Mouse (Mus musculus): ENCODE results near the gene Sgcb.

GRCm38 (mm10) chr5:73601361-73601763, 46.2 kb downstream of the Sgcb start:
- TF ChIP-seq POLR2A (IDR thresholded peaks at IDR 0.05; ENCODE audit: insufficient read depth, low read depth, low read length): no peak
- TF ChIP-seq CTCF (IDR thresholded peaks at IDR 0.05): no peak

Measured in heart, adult 2 months (tissue).